Mouse (Mus musculus) left cerebral cortex, adult 11 months (tissue): ENCODE data around the gene Methig1.
"Not testable (repeated sequence)": the region's sequence is repeated elsewhere in the genome, so short reads cannot be mapped to it uniquely, and the experiment has no call there.

Experiments
- DNase-seq: peaks from one replicate; pipeline ENCODE4 v3.0.0; 2022; ENCODE audit warnings: low spot score

Gene Methig1

DNA sequence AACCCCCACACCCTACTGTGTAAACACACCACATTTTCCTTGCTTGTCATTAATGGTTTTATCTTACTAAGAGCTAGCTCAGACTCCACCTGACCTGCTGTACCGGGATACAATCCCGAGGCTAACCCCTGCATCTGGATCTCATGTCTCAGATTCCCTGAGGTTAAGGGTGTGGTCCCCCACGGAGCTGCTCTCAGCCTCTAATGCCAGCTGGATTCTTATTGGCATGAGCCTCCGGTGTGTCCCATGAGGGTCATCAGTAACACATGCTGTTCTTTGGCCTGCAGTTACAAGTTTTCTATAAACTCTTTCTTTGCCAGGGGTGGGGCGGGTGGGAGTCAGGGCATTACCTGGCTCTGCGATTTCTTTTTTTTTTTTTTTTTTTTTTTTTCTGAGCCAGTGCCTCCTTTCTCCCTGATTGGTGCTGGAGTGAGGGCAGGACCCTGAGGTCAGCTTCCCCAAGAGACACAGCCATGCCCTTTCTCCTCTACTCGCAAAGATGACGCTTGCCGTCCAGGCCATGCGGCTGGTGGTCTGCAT, at the start of gene Methig1, which contains the start of gene Mettl7a2:
Gene Methig1 (plus strand): TSS at position 439 of the 540 bp plus-strand sequence.
Gene Mettl7a2 (plus strand): TSS at position 490 of the 540 bp plus-strand sequence.
- DNase-seq = no peak

DNA sequence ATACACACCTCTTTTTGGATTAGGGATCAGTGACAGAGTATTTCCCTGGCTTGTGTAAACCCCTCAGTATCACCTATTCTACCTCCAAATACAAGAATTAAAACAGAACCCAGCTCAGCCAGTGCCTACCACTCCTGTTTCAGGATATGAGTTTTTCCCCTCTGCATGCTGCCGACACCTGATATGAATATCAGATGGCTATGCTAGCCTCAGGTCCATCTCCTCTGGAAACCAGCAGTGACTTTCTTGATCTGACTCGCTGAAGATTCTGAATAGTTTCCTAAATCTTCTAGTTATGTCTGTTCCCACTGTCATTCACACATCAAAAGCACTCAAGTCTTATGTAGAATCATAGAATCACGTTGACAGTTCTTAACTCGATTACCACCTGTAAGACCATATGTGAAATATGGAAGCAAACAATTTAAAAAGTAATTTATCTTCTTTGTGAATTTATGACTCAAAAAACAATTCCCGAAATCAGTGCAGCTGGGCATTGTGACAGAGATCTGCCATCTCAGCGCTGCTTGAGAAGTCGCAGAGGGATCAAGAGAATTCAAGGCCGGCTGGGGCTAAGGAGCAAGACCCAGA, 49.4 kb upstream of the Methig1 start:
- DNase-seq = no peak

GRCm38 (mm10) chr15:100304019-100304991, 48.6 kb upstream of the Methig1 start, which contains the start of gene Mettl7a1:
Mettl7a1 (plus strand) TSS chr15:100304140.
- DNase-seq = peak; percentile 72

GRCm38 (mm10) chr15:100306201-100306600, 46.7 kb upstream of the Methig1 start:
- no peak for DNase-seq

DNA sequence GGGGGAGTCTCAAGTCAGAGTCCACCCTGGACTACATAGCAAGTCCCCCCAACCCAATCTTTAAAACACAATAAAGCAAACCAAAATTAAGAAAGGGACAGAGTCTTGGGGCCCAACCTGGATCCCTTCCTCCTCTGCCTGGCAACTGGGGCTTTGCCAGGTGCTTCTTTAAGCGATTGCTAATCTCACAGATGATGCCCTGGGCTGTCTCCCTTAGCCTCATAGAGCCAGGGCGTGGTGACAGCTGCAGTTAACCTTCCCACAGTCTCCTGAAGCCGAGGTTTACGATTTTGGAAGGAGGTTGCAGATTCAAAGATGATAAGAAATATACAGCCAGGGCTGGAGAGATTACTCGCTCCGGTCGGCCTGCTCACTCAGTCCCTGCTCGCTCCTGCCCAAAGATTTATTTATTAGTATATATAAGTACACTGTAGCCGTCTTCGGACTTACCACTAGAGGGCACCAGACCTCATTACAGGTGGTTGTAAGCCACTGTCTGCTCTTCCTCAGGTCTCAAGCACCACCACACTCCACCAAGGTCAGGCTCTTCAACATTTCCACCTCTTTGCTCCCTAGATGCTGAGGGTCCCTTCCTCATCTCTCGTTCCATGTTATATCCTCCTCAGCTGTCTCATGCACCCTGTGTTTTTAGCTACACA, 45.4 kb upstream of the Methig1 start:
- DNase-seq = not testable (repeated sequence)

GRCm38 (mm10) chr15:100312346-100312745, 40.6 kb upstream of the Methig1 start:
- DNase-seq = no peak

DNA sequence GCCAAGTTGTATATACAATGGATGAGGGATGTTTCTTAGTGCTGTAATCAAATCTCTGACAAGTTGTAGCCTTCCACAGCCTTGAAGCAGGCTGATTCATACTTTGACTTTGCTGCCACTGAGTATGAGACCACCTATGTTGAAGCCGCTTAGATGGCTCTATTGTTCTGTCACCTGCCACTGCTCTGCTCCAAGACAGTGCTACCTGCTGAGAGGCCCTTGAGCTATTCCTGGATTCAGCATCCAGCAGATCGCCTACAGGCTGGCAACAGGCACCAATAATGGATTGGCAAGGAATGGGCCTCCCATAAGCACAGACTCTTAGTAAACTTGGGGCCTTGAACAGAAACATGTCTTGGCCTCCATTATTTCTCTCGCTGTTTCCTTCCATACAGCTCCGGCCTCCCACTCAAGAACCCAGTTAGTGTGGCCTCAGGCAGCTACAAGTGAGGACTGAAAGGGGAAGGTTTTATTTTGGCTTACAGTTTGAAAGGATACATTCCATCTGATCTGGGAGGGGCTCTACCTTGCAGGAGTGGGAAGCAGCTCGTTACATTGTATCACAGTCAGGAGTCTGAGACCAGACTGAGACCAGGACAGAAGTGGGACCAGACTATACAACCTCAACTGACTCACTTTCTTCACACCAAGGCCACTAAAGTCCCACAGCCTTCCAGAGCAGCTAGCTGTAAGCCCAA, 38.4 kb upstream of the Methig1 start:
- no peak for DNase-seq

GRCm38 (mm10) chr15:100318014-100318671, 34.8 kb upstream of the Methig1 start:
- DNase-seq = not testable (repeated sequence)

- DNase-seq = no peak
These were observed 33.1 kb upstream of the Methig1 start for GRCm38 (mm10) chr15:100319884-100320283.

DNA sequence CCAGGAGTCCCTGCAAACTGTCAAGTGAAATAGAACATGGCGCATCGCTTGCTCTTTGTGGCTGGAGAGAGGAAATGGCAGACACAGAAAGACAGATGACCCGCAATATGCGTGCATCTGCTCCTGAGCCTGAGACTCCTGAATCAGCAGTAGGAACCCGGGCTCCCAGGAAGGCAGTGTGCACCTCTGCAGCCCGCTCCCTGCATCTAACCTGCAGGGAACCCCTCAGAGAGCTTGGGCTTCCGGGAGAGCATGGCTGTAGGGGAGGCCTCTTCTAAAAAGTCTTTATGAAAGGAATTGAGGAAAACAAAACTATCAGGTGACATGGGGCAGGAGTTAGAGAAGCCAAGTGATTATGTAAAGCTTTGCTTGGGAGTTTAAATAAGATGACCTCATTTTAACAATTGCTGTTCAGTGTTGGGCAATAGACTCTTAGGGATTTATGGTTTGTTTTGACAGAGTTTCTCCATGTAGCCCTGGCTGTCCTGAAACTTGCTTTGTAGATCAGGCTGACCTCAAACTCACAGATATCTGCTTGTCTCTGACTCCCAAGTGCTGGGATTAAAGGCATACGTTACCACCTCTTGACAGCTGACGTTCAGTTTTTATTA, 32.5 kb upstream of the Methig1 start:
- DNase-seq = no peak

GRCm38 (mm10) chr15:100321134-100321533, 31.8 kb upstream of the Methig1 start:
- no peak for DNase-seq

GRCm38 (mm10) chr15:100324021-100324591, 28.8 kb upstream of the Methig1 start:
- DNase-seq = no peak

DNA sequence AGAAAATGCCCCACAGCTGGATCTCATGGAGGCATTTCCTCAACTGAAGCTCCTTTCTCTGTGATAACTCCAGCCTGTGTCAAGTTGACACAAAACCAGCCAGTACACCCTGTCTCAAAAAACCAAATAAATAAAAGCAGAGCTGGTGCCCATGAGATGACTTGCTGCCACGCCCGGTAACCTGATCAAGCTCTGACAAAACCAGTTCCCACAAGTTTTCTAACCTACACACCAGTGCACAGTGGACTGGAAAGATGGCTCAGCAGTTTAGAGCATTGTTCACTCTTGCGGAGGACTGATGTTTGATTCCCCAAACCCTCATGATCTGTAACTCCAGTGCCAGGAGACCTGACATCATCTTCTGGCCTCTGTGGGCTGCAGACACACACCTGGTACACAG, 27.7 kb upstream of the Methig1 start:
- DNase-seq = no peak

DNA sequence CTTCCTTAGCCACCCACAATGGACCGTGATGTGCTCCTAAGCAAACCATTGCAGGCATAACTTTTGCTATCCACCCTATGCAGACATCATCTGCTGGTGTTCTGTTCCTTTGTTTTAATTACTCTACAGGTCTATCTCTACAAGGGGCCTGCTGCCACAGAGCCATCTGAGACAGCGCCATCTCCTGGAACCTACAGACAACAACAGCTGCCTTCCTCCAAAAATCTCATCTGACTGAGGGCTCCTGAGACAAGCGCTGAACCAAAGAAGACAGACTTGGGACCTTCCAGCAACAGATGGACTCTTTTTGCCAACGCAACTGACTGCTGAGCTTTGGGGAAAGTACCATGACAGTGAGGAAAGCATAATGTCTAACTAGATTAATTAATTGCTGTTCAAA, 24.9 kb upstream of the Methig1 start:
- DNase-seq = not testable (repeated sequence)

GRCm38 (mm10) chr15:100329336-100329735, 23.6 kb upstream of the Methig1 start:
- DNase-seq = not testable (repeated sequence)

- no peak for DNase-seq
These were observed 22.2 kb upstream of the Methig1 start for GRCm38 (mm10) chr15:100330739-100331138.

DNA sequence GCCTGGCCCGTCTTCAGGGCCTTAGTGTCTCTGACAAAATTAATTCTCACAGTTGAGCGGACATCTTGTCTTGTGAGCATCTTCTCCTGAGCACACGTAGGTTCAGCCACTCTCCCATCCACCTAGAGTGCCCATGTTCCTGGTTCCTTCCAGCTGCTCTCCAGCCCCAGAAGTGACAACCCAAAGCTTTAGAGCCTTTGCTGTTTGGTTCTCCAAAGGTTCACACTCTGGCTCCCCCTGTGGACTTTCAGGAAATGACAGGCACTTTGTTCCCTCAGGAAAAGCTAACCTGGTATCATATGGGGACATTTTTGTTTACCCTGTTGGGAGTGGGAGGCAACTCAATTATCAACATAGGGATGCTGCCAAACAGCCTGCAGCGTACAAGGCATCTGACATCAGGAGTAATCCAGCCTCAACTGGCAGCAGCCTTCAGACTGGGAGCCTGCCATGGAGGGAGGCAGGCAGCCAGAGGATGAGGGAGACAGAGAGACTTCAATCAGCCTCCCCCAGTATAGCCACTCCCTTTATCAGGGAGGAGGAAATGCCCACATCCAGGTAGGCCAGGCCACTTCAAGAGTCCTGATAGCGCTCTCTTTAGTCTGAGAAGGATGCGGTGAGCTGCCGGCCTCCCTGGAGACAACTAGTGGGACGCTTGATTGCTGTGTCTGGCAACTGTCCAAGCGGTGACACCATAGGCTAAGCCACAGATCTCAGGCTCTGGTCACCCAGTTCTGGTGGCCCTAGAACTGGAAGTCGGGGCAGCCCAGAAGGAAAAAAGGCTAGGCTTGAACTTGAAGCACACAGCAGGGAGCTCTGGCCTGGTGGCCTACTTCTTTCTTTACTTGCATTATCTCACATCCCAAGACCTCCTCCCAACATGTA, 20.6 kb upstream of the Methig1 start:
- DNase-seq = not testable (repeated sequence)

GRCm38 (mm10) chr15:100334629-100335028, 18.3 kb upstream of the Methig1 start, which contains the start of gene Mettl7a3:
Mettl7a3 (plus strand) TSS chr15:100334929.
- no peak for DNase-seq

- not testable (repeated sequence) for DNase-seq
These were observed 15.6 kb upstream of the Methig1 start for GRCm38 (mm10) chr15:100337328-100337727.
